Mouse (Mus musculus): ENCODE results near the gene Elovl4.
A peak's percentile ranks its signal among the peaks of the same experiment; 100 is the strongest.

Gene Elovl4

DNA sequence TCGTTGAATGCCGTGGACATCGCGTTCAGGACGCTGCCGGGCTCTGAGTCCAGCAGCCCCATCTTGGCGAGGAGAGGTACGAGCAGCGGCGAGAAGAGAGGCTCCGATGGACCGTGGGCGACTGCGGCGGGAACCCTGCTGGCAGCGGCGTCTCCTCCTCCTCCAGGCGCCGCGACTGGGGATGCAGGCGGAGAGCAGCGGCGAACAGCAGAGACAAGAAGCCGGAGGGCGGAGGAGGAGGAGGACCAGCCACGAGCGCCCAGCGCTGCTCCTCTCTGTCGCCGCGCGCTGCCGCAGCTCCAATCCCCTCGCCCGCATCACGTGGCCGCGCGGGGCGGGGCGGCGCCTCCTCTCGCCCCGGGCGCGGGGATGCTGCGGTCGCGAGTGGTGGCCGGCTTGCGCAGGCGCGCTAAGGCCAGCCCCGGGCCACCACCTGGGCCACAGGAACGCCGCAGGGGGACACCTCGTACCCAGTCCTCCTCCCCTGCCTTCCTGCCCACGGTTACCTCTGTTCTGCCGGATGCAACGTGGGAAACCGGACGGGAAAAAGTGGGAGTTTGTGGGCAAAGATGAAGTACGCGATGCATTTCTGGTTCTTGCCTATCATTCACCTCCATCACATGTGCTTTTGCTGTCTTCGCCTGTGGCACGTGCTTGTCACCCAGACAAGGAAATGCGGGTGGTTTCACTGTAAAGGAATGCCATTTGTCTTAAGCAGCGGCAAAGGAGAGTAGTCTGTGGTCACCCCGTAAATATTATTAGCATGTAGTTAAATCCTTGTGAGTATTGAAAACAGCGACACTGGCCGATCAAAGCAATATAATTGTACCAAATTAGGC lies at the start of gene Elovl4:
TSS of gene Elovl4 (minus strand) at position 301 of the 839 bp plus-strand sequence.
- peak; percentile 54 for DNase-seq (ENCODE audit: low read depth)

DNA sequence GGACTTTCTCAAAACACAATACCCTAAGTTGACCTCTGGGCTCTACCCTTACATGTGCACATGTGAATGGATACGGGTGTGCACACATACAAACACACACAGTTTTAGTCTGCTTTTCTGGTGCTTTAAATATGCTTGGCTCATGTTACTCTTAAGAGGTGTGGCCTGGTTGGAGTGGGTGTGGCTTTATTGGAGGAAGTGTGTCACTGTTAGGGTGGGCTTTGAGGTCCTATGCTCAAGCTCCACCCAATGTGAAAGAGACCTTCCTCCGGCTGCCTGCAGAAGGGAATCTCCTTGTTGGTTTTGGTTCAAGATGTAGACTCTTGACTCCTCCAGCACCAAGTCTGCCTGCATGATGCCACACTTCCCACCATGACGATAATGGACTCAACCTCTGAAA lies 46.4 kb upstream of the Elovl4 start:
- no peak for DNase-seq (ENCODE audit: low read depth)

GRCm38 (mm10) chr9:83834748-83835313 lies 28.8 kb upstream of the Elovl4 start:
- DNase-seq (ENCODE audit: low read depth), result no peak

- DNase-seq (ENCODE audit: low read depth), result peak; percentile 95
Measured at GRCm38 (mm10) chr9:83833811-83834747, 28.0 kb upstream of the Elovl4 start, which contains the start of gene Ttk. Gene Ttk, plus strand, starts transcription at chr9:83834689.

DNA sequence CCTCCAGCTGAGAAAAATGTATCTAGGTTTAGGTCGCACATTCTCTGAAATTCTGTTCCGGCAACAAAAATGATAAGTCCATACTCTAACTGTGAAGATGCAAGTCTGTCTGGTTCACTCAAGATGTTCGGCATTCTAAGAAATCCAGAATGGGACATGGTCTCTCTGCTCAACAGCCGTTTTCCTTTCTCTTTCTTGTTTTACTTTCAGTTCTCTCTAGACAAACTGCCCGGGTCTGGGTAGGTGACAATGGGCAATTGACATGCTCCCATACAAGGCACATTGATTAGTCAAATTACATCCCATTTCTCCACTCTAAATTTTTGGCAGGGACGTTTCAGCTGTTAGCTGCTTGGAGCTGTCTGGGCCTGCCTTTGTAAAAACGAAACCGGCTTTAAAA lies 25.1 kb upstream of the Elovl4 start:
- DNase-seq (ENCODE audit: low read depth), result peak; percentile 5

- DNase-seq (ENCODE audit: low read depth), result peak; percentile 19
Measured at GRCm38 (mm10) chr9:83829896-83830295, 23.8 kb upstream of the Elovl4 start.

DNA sequence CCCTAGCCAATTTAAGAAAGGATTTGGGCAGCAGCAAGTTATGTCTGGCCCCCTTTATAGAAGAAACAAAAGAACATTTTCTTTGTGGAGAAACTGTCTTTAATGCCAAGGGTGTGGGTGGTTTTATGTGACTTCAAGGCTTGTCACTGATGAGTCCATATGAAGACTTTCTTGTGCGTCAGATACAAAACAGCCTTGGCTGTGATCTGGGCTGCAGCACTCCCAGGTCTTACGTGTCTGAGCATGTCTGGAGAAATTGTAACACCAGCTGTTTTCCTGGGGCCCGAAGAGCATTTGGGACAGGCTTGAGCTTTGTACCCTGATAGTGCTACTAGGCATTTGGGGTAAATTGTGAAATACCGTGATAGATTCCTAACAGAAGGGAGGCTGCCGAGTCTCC lies 16.8 kb upstream of the Elovl4 start:
- DNase-seq (ENCODE audit: low read depth), result no peak

DNA sequence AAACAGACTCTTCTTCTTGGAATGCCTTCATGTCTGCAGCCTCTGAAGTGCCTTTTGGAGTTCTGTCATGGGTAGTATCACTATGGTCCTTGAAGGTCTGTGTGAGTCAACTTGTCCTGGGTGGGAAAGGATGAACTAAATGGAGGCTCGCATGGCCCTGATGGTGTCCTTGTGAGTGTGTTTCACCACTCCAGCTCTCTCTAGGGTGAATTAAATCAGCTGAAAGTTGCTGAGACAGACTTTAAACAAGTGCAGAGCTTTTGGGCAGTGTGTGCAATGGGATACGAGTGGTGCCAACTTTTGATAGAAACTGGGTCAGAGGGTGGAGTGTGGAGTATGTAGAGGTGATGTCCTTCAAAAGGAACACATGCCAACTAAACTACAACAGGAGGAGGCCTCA lies 14.9 kb upstream of the Elovl4 start:
- DNase-seq (ENCODE audit: low read depth), result no peak

- no peak for DNase-seq (ENCODE audit: low read depth)
Measured at GRCm38 (mm10) chr9:83819188-83819587, 13.1 kb upstream of the Elovl4 start.

DNA sequence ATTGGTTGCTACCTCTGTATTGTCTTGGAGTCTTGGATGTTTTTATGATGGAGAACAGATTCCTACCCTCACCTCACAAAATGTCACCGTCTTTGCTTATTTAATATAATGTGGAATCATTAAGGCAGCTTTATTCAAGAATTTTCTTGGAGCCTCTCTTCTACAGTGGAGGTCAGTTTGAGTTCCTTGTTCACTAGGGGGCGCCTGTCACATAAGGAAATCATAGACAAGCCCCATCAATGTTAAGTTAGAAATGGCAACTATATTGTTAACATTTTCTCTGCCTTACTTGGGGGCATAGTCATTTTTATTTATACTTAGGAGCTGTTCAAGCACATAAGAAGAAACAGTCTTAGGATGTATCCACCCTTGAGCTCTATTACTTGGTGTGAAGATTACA lies 1.5 kb upstream of the Elovl4 start:
- peak; percentile 71 for DNase-seq (ENCODE audit: low read depth)

- peak; percentile 21 for DNase-seq (ENCODE audit: low read depth)
Measured at GRCm38 (mm10) chr9:83805164-83805976, 707 bp downstream of the Elovl4 start.

GRCm38 (mm10) chr9:83804341-83804740 lies 1.7 kb downstream of the Elovl4 start:
- DNase-seq (ENCODE audit: low read depth), result no peak

DNA sequence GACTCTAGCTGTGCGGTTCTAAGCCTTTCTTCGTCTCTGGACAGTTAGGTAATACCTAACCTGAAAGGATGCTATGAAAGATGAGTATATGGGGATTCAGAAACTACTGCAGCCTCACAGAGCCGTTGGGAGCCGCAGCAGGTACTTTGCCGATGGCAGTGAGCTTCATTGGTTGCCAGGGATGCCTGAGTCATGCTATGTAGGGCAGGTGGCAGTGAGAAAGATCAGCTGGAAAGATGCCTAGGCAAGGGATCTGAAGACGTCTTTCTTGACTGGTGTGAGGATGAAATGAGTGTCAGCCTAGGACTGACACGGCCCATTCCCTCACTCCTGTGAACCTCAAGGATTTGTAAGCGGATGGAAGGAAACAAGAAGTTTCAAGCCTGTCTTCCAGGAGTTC lies 8.2 kb downstream of the Elovl4 start:
- DNase-seq (ENCODE audit: low read depth), result no peak

- no peak for DNase-seq (ENCODE audit: low read depth)
Measured at GRCm38 (mm10) chr9:83796875-83797274, 9.2 kb downstream of the Elovl4 start.

GRCm38 (mm10) chr9:83789326-83789725 lies 16.8 kb downstream of the Elovl4 start:
- DNase-seq (ENCODE audit: low read depth), result no peak

DNA sequence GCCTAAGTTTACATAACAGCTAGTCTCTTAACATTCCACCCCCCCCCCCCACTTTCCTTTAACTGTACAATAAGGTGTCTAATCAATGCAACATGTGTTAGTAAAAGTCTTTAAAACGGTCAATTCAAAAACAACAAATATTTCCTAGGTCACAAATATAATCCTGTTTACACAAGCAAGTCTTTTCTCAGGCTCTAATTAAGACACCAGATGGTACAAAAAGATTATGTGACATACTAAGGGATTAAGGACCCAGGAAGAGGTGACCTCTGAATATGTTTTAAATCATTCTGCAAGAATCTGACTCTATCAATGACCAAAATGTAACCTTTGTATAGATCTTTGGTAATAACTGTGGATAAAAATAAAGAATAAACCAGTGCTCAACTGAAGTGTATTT lies 20.6 kb downstream of the Elovl4 start:
- no peak for DNase-seq (ENCODE audit: low read depth)

DNA sequence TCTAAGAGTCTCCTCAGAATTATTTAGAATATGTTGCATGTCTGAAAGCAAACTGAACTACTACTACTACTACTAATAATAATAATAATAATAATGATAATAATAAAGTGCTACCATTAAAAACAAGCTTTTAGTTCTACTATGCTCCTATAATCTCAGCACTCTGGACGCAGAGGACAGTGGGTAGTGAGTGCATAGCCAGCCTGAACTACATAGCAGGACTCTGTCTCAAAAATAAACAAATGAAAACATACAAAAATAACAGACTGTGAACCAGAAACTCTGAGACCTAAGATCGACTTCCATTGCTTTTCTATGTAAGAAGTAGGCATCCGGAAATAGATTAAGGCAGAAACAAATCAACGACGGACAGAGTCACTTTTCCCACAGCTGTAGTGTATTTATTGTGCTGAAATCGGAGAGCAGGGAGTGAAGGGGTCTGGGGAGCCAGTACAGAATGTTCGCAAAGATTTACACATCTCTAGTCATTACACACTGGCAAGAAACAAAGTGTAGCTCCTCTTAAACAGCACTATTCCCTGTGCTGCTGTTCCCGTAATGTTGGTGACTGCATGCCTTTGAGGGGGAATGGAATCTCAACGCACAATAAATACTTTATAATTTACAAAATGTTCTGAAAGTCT lies 27.6 kb downstream of the Elovl4 start:
- no peak for DNase-seq (ENCODE audit: low read depth)

DNA sequence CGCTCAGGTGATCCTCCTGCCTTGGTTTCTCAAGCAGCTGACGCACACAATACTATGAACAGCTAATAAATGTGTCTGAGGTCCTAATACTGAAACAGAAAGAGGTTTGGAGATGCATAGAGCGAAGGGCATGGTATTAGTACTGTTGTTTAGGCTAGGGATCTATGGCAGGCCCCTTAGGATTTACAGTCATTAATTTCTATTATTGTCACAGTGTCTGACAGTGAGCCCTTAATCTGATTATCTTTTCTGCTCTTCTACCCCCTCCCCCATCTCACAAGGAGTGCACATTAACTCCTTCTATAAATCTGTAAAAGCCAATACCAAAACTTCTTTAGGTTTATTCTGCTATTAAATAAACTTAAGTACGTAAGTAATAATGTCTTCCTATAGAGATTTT lies 44.8 kb downstream of the Elovl4 start:
- DNase-seq (ENCODE audit: low read depth), result no peak

GRCm38 (mm10) chr9:83731877-83732276 lies 74.2 kb downstream of the Elovl4 start:
- no peak for DNase-seq (ENCODE audit: low read depth)

DNA sequence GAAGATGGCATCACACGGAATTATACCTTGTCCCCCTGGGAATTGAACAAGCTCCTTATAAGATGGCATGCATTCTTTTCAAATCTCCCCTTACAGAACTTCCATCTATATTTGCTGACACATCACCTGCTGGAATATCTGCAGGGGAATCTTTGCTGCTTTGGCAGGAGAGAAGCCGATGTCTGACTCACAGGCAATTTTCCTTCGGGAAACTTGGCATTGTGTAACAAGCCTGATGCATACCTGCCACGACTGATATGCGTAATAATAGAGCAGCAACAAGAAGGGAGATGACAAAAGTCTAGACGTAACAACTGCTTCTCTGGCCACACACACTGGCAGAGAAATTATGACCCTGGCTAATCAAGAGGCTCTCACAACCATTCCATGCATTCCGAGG lies 75.2 kb downstream of the Elovl4 start:
- DNase-seq (ENCODE audit: low read depth), result no peak

Measured in naive thymus-derived CD4-positive, alpha-beta T cell, adult 2 months (primary cell).